Mouse (Mus musculus) liver, embryonic 15.5 days (tissue): Measurements from ENCODE around the gene Asb18. TPM values are rescaled to one million over a fixed set of nuclear protein-coding genes. Genes with fewer than 3 reads are reported as not detected.

Experiments
- polyA plus RNA-seq: library from polyadenylated mRNA; unstranded; fragments of >200 nt; fragmentation: Nextera tagmentation; extraction: Ambion mirVana; gene quantifications from 2 replicates; pipeline ENCODE4 v1.2.1, GENCODE M21; 2015

Gene Asb18
- polyA plus RNA-seq, 1 experiment from 2014 or later: not detected

Other genes with a start within 250 kb of the Asb18 start
- 0.50 and 0.67 TPM in 2 replicates for gene Gbx2, start 83.5 kb downstream of the Asb18 start, polyA plus RNA-seq
- gene Iqca, start 138.7 kb upstream of the Asb18 start, polyA plus RNA-seq: 0.17 and 0.24 TPM in 2 replicates
- gene Ackr3, start 189.3 kb upstream of the Asb18 start, polyA plus RNA-seq: 1.5 and 1.7 TPM in 2 replicates